Mouse (Mus musculus): Measurements from ENCODE around the gene Dscam. TPM values are rescaled to one million over a fixed set of nuclear protein-coding genes. Genes with fewer than 3 reads are reported as not detected.
"Not testable (repeated sequence)": the region's sequence is repeated elsewhere in the genome, so short reads cannot be mapped to it uniquely, and the experiment has no call there.

Dscam gene
- total RNA-seq, 1 experiment from 2014 or later, result 0.18 TPM

DNA sequence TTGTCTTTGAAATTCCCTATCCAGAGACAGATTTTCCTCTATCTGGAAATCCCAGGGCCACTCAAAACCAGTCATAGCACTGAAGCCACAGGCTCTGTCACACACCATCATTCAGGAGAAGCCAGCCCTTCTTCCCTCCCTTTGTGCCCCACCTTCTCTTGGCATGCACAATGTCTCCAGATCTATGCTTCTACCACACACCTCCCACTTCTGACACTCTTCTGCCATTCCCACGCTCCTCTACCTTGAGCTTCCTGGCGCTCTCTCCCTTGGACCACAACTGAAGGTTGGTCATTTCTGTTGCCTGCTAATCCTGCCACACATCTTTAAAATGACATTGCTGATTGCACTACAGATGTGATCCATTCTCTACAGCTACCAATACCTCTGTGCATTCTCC is 235.8 kb downstream of the Dscam start:
- no peak for DNase-seq

DNA sequence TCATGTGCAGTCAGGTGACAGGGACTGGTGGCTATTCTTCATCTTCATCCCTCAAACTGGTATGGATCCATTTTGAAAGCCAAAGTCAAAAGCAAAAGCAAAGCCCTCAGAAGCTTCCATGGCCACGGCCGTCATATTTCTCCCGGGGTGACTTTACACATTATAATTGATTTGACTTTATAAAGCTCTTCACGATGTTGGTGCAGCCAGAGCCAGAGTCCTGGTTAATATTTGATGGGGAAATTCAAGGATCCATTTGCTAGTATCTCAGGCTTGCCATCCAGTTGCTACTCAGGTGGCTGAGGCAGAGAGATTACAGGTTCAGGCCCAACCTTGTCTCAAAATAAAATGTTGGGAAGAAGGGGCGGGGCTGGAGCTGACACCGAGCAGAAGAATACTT is 238.3 kb downstream of the Dscam start:
- DNase-seq, result no peak

DNA sequence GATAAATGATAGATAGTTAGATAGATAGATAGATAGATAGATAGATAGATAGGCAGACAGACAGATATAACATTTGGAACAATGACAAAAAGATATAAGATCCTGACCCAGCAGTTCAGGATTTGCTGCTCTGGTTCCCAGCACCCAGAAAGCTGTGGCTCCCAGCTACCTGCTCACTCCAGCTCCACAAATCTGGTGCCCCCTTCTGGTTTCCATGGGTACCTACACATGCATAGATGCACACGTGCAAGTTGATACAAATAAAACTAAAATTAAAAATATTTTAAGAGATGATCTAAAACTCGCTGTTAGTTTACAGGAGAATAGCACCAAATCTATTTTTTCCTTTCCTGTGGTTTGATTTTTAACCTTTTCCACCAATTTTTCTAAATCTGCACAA is 238.8 kb downstream of the Dscam start:
- DNase-seq, result no peak

DNA sequence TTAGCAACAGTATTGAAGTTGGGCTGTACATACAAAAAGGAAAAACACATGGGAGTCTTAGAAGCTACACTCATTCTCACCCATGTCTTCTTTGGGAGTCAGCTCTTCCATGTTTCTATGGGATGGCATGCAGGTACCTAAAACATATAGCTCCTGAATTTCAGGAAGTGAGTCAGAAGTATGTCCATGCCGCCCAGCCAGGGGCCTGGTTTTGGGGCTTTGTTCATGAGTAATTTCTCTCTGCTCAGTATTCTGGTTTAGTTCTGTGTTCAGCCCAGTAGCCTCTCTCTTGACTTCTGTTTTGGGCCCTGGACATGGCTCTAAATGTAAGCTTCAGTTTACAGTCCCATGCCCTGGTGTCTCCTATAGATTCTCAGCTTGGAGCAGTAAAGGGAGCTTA is 242.5 kb downstream of the Dscam start:
- no peak for DNase-seq

DNA sequence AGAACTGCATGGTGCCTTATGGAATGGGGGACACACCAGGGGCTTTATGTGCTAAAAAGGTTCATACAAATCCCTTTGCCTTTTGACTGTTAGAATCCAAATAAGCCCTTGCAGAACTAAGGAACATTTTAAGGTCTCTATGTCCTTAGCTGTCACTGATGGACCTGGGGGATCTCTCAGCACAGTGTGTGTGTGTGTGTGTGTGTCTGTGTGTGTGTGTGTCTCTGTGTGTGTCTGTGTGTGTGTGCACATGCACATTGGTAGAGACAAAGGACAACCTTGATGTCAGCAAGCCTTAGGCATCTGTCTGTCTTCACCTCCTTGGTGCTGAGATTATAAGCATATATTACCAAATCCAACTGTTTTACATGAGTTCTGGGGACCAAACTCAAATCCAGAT is 243.1 kb downstream of the Dscam start:
- DNase-seq, result no peak

DNA sequence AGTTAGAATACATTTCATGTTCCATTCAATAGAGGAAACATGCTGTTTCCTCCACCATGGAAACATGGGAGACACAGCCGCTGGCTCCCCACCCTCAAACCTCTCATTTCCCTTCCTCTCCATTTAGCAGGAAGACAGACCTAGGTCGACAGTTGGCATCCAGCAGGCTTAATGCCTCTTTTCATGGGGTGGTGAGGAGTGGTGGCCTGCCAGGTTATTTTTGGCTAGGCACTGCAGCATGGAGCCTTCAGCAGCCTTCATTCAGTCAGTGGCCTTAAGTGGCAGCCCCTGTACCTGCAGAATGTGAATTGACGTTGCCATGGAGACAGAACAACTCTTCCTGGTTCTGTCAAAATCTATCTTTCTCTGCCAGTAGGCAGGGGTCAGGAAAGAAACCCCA is 243.6 kb downstream of the Dscam start:
- no peak for DNase-seq

DNA sequence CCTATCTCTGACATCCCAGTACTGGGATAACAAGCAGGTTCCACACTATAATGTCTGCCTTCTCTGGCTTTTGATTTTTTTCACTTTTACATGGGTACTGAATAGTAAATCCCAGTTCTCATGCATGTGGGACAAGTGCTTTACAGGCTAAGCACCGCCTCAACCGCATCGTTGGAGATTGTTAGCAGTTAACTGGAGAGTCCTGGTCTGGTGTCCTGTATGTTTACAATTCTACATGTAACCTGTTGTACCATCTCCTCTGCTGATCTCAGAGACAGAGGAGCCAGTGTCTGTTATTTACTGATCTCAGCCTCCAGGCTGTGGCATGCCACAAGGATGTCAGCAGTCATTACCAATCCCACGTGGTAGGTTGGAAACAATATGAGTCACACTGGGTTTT is 246.6 kb downstream of the Dscam start:
- DNase-seq, result no peak

DNA sequence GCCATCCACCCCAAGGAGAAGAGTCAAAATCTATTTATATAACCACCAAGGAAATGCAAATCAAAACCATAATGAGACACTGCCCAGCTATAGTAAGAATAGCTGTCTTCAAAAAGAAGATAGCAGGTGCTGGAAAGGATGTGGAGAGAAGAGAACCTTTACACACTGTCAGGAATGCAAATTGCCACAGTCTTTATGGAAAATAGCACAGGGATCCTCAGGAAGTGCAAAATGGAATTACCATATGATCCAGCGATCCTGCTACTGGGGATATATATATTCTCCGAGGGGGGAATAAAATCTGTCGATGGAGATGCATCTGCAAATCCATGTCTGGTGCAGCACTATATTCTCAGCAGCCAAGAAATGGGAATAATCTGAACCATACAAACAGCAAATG is 256.1 kb downstream of the Dscam start:
- no peak for DNase-seq

DNA sequence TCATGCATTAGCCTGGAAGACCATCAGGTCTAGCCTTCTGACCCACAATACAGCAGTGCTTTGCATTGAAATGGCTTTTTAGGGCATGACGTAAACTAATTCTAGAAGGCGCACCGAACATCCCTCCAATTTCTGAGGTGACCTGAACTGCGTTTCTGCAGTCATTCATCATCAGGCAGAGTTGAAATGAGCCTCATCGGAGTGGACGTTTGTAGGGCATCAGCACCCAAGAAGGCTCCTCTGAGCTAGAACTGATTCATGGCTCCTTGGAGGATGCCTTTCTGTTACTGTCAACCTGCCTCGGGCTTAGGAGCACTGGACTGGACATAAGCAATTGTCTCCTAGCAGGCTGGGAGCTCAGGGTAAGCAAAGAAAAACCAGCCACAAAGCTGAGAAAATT is 257.7 kb downstream of the Dscam start:
- no peak for DNase-seq

DNA sequence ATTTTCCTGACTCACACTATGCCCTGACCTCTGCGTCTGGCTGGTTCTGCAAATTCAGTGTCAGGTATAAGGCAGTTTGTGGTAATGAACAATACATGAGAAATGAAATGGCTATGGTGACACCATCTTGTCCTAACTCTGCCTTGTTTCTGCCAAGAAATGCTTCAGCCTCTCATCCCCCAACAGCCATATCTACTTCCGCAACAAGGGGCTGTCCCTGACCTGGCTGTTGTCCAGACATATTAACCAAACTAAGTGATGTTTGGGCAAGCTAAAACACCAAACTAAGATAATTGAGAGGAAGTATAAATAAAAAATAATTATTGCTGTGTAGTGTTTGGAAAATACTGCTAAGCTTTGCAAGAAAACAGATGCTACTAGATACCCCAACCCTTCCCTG is 258.4 kb downstream of the Dscam start:
- DNase-seq, result no peak

DNA sequence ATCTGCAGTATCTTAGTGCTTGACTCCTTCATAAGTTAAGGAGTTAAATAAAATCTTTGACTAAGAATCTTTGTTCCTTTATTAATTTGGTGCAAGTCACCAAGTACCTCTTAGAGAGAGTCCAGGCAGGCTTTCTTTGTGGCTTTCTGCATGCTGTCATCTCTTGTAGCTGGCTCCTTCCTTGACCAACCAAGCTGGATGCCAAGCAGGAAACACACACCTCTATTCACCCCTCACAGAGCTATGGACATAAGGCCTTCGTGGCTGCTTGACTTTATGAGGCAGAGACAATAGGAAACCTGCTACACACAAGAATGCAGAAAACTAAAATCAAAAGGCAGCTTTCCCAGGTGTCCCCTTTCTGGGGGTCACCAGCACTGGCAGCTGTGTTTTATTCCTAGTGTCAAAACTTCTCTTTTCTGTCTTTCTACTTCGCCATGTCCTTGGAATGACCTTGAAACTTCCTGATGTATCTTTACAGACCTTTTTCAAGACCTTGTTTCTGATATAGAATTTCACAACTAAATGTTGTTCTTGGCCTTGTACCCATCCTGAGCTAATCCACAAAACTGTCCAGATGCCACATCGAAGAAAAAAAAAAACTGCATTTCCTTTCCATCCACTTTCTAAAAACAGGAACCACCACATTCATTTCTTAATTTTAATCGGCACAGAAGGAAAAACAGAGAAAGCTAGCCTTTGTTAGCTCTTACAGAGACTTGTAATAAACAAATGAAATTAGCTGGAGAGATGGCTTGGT is 260.0 kb downstream of the Dscam start:
- no peak for DNase-seq

DNA sequence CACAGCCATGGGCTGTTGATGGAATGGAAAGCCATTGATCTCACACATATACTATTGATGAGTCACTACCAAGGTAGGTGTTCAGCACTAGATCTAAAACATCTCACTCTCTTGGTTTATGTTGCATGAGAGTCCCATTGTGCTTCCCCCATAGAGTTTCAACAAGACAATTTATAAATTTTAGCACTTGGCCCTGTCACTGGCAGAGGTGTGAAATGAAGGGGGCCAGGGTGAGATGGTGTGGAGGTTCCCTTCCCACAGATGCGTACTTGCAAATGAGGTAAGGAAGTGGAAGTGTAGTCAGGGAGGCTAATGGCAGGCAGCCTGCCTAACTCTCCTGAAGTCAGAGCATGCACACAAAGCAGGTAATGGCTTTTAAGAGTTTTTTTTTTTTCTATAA is 262.7 kb downstream of the Dscam start:
- no peak for DNase-seq

DNA sequence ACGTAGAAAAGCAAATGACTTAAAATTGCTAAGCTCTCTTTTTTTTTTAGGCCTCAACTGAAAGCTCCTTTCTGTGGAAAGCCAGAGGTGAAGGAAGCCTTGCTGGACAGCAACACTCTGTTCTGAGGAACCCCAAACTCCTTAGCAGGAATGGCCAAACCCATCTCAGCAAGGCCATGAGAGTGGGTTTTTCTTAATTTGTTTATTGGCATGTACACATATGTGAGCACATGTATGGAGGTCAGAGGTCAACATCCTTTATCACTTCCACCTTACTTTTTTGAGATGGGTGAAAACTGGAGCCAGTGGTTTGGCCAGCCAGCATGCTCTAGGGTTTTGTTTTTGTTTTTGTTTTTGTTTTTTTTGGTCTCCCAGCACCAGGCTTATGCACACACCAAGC is 263.5 kb downstream of the Dscam start:
- no peak for DNase-seq

DNA sequence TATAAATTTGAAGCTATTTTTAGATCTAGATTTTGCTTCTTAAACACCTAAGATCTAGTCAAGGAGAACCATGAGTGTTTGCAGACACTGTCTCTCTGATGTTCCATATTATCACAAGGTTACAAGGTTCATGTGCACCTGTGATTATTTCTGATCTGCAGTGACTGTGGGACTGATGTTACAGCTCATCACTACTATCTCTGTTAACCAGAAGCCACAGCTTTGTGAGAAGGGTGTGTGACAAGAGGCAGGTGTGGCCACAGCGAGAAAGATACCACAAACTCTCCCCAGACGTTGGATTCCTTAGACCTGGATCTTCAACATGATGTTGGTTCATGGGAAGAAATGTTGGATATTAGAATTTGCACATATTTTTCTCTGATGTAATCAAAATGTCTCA is 263.9 kb downstream of the Dscam start:
- no peak for DNase-seq

DNA sequence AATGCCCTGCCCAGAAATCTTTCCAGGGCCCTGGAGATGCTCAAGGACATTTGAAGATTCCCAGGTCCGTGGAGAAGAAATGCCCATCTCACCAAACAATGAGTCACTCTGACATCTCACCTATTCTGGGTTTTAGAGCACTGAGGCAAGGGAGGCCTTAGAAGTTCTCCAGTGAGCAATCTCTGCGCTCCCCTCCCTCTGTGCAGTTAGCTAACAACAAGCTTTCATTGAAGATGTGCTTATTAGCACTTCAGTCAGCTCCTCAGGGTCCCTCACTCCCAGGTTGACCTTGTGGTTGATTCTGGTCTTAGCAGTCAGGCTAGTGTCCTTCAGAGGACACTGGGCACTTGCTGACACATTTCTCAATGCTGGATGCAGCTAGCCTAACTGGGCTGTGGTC is 265.8 kb downstream of the Dscam start:
- DNase-seq, result no peak

DNA sequence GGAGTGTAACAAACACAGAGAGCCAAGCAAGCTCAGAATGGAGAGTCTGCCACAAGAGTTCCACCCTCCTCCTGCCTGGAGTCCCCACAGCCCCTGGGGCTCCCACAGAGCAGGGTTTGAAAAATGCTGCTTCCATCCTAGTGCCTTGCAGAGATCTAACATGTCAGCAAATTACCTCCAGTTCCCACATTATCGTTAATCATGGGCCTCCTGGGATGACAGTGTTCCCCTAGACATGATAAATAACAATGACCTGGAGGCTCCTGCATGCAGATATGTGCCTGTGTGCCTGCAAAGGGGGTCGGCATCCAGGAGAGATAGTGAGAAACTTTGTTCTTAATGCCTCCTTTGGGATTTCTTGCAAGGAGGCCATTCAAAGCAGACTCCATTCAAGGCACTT is 266.2 kb downstream of the Dscam start:
- DNase-seq, result no peak

DNA sequence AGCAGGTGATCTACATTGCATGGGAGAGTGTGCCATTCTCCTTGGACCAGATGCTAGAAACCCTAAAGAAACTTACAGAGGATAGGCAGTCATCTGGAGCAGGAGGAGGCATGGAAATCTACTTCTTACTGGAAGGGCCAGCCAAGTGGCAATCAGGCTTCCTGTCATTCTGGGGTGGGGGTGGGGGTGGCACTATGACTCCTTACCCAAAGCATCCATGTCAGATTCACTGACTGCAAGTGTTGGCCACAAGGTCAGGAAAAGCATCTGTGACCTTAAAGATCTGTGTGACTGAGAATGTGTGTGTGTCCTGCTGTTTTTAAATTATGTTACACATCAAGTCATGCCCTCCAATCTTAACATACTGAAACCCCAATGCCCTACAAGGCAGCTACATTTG is 268.0 kb downstream of the Dscam start:
- DNase-seq, result no peak

DNA sequence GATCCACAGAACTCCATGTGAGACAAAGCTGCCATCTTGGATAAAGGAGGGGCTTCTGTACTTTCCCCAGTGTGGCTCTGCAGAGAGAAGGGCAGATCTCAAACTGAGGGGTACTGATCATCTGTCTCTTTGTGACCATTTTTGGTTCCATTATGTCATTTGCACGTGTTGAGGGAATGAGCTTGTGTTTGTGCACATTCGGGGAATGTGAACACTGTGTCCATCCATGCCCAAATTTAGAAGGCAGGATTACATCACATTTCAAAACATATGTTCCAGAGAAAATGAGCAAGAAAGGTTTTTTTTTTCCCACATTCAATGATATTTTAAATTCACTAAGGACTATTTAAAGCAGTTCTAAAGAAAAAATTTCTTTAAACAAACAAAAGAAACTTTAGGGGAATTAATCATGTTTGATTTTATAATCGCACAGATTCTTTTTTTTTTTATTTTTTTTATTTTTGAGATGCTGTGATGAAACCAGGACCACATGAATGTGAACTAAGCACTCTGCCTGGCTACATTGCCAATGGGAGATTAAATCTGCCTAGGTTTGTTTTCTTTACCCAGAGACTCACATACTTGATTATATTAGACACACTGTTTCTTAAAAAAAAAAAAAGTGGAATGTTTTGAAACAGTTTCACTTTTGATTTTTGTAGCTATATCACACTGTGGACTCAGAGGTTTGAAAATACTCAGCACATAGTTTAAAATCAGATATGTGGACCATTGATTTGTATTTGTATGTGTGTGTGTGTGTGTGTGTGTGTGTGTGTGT is 269.1 kb downstream of the Dscam start:
- DNase-seq, result no peak

DNA sequence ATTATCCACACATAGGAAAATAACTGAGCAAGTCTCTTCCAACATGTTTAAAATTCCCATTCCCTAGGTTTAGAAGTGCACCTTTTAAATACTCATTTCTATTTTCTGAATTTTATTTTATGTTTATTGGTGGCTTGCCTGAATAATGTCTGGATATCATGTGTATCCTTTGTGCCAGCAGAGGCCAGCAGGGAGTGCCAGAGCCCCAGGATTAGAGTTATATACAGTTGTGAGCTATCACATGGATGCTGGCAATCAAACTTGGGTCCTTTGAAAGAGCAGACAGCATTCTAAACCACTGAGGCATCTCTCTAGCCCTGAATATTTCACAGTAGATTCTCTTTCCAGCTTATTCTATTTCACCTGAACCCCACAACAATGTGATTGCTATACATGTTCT is 271.2 kb downstream of the Dscam start:
- DNase-seq, result no peak

DNA sequence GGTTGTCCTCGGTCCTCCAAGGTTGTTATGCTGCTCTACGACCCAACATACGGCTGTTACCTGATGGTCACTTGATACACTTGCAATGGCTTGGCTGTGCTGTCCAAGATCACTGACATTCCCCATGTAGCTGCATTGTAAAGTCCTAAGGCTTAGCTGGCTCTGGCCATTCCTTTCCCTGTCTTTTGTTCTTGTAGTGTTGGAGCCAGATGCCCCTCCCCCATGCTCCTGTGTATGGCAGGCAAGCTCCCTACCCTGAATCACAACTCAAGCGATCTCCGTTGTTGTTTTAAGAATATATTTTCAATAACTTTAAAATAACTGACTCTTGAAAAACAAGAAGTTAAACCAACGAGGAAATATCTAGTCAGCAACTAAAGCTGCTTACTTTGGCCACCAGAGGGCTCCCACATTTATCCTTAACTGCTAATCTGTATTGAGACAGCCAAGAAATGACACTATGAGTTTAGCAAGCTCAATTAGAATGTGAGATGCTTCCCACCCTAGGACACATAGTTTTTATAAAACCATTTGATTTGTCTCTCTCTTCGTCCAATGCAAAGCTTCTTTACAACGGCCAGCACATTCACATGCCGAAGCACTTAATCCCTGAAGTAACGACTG is 273.9 kb downstream of the Dscam start:
- DNase-seq, result peak; percentile 24

DNA sequence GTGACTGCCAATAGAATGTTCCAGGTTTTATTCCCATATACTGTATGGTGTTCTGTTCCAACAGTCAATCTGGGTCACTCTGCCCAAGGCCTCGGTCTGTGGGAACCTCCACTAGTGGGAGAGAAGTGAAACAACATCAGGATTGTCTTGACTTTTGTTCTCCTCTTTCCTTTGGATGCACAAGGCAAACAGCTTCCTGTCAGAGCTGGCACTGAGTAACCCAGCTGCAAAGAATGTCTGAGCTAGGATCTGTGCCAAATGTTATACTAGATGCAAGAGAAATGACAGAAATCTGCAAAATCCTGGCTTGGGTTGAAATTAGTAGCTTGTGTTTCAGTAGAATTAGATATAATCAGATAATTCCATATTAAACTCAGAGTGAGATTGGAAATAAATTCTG is 282.5 kb downstream of the Dscam start:
- DNase-seq, result no peak

DNA sequence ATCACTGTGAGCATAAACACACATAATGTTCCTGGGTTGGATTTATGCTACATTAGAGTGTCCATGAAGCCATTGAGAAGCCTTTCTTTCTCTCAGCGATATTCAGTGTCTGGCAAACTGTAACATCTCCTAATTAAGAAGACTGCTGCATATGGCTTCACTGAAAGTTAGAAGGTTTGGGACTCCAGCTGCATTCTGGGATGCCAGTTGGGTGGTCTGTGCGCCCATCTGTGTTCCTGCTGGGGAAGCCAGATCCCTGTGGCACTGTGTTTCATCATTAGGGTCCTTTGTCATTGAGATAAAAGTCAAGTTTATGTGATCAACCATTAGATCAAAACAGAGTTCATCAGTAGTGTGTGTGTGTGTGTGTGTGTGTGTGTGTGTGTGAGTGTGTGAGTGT is 284.7 kb downstream of the Dscam start:
- DNase-seq, result no peak

DNA sequence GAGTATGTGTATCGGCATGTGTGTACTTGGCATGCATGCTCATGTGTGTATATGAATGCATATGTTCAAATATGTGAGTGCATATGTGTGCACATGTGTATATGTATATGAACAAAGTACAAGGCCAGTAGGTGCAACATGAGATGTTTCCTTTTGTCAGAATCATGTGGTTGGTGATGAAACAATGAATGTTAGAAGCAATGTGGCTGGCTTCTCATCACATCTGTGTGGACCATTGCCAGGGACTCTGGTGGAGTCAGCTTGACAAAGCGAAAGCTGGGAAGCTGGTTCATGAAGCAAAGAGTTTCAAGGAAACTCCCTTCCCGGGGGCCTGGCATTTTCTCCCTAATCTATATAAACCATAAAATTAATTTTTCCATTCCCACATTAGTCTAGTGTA is 286.0 kb downstream of the Dscam start:
- DNase-seq, result not testable (repeated sequence)

DNA sequence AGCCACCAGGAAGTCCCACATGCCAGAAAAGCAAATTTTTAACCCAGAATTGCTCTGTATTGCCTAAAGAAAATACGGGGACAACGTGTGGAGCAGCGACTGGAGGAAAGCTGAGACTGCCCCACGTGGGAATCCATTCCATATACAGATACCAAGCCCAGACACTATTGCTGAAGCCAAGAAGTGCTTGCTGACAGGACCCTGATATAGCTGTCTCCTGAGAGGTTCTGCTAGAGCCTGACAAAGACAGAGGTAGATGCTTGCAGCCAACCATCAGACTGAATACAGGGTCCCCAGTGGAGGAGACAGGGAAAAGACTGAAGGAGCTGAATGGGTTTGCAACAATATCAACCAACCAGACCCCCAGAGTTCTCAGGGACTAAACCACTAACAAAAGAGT is 293.3 kb downstream of the Dscam start:
- no peak for DNase-seq

Measured in adrenal gland, postnatal 25 days (tissue).